In genomic region chr15:60967841-60968548, GRCm38 (mm10) we compare ENCODE assay signal across 15 mouse cellular contexts. TPM values are rescaled to one million over a fixed set of nuclear protein-coding genes. Genes with fewer than 3 reads are reported as not detected.
DNase-seq lines count a peak whose midpoint lies in the region; ATAC-seq and TF ChIP-seq lines count a peak whose summit lies in the region.
"Had no signal": no experiment of that assay in that cellular context is flagged by ENCODE, and none has a peak within 500 bp of the region (broad histone marks: within the 10 kb centered on the region; RNA-seq: fewer than 3 reads in every experiment).

No protein-coding gene starts in this region.

- H3K27ac ChIP-seq in kidney, adult 2 months (ENCODE audit: insufficient read depth, low read depth, low read length) = no peak overlapping the region
- H3K27ac ChIP-seq in forebrain, embryonic 11.5 days (ENCODE audit: low read depth, low read length) = peak overlapping the region; percentile 59; the same call in 1 of the 2 replicates
- no peak overlapping the region for H3K27ac ChIP-seq in hindbrain, postnatal 0 days
- no peak overlapping the region for H3K27ac ChIP-seq in neural tube, embryonic 14.5 days (ENCODE audit: low read depth, low read length)
- H3K27ac ChIP-seq: stomach, embryonic 15.5 days had no signal

- H3K4me3 ChIP-seq in kidney, adult 2 months (ENCODE audit: insufficient read depth, low read depth, low read length) = no peak overlapping the region
- H3K4me3 ChIP-seq in forebrain, embryonic 11.5 days (ENCODE audit: low read depth, low read length) = no peak overlapping the region
- H3K4me3 ChIP-seq in hindbrain, postnatal 0 days (ENCODE audit: low read length) = no peak overlapping the region
- no peak overlapping the region for H3K4me3 ChIP-seq in neural tube, embryonic 14.5 days (ENCODE audit: low read depth, low read length)
- H3K4me3 ChIP-seq: stomach, embryonic 15.5 days had no signal

- no peaks in the 10 kb centered on the region for H3K4me1 ChIP-seq in kidney, adult 2 months (ENCODE audit: control insufficient read depth, insufficient read depth, low read length)
- H3K4me1 ChIP-seq in forebrain, embryonic 11.5 days (replicated peaks; ENCODE audit: control insufficient read depth, insufficient read depth, low read length) = peaks cover 2% of the 10 kb centered on the region; the same call in 1 of the 2 replicates
- no peaks in the 10 kb centered on the region for H3K4me1 ChIP-seq in hindbrain, postnatal 0 days (ENCODE audit: insufficient read depth, low read length)
- no peaks in the 10 kb centered on the region for H3K4me1 ChIP-seq in neural tube, embryonic 14.5 days (ENCODE audit: control insufficient read depth, insufficient read depth, low read length)
- H3K4me1 ChIP-seq: stomach, embryonic 15.5 days had no signal

- no peak overlapping the region; the same call in 1 of the 2 replicates for H3K4me2 ChIP-seq in forebrain, embryonic 11.5 days (ENCODE audit: low read depth, low read length, severe bottlenecking)
- H3K4me2 ChIP-seq in hindbrain, postnatal 0 days (ENCODE audit: low read depth, low read length) = no peak overlapping the region
- no peak overlapping the region for H3K4me2 ChIP-seq in neural tube, embryonic 14.5 days (ENCODE audit: low read depth, low read length)
- H3K4me2 ChIP-seq: stomach, embryonic 15.5 days had no signal

- no peaks in the 10 kb centered on the region for H3K9me3 ChIP-seq in forebrain, embryonic 11.5 days (ENCODE audit: control insufficient read depth, low read length)
- H3K9me3 ChIP-seq in hindbrain, postnatal 0 days (ENCODE audit: low read length) = no peaks in the 10 kb centered on the region
- no peaks in the 10 kb centered on the region for H3K9me3 ChIP-seq in neural tube, embryonic 14.5 days (ENCODE audit: control insufficient read depth, low read length)
- H3K9me3 ChIP-seq: stomach, embryonic 15.5 days had no signal

- H3K36me3 ChIP-seq in kidney, adult 2 months (ENCODE audit: control insufficient read depth, insufficient read depth, low read length) = no peaks in the 10 kb centered on the region
- H3K36me3 ChIP-seq in forebrain, embryonic 11.5 days (ENCODE audit: control insufficient read depth, insufficient read depth, low read length) = no peaks in the 10 kb centered on the region
- no peaks in the 10 kb centered on the region for H3K36me3 ChIP-seq in hindbrain, postnatal 0 days (ENCODE audit: insufficient read depth, low read length)
- no peaks in the 10 kb centered on the region for H3K36me3 ChIP-seq in neural tube, embryonic 14.5 days (ENCODE audit: control insufficient read depth, insufficient read depth, low read length)
- H3K36me3 ChIP-seq: stomach, embryonic 15.5 days had no signal

- 52% methylated on average over 9 of the region's 9 CpGs for WGBS in kidney, adult 2 months
- 37% methylated on average over 9 of the region's 9 CpGs for WGBS in forebrain, embryonic 11.5 days
- 24% methylated on average over 9 of the region's 9 CpGs for WGBS in hindbrain, postnatal 0 days
- 9% methylated on average over 9 of the region's 9 CpGs for WGBS in neural tube, embryonic 14.5 days

- TF ChIP-seq CTCF in kidney, adult 2 months (conservative IDR thresholded peaks at IDR 0.05; ENCODE audit: insufficient read depth, insufficient read length, low read depth, low read length) = no peak
- no peak for TF ChIP-seq CTCF in hindbrain, postnatal 0 days (IDR thresholded peaks at IDR 0.05; ENCODE audit: low read depth)

- no peaks in the 10 kb centered on the region for H3K27me3 ChIP-seq in kidney, adult 2 months (replicated peaks; ENCODE audit: control insufficient read depth, insufficient read depth, low read length)
- H3K27me3 ChIP-seq in forebrain, embryonic 11.5 days (ENCODE audit: control insufficient read depth, insufficient read depth, low read length) = no peaks in the 10 kb centered on the region
- no peaks in the 10 kb centered on the region for H3K27me3 ChIP-seq in hindbrain, postnatal 0 days (ENCODE audit: insufficient read depth, low read length)
- no peaks in the 10 kb centered on the region for H3K27me3 ChIP-seq in neural tube, embryonic 14.5 days (ENCODE audit: control insufficient read depth, insufficient read depth, low read length)
- H3K27me3 ChIP-seq: stomach, embryonic 15.5 days had no signal

- no peak overlapping the region for H3K9ac ChIP-seq in forebrain, embryonic 11.5 days (ENCODE audit: low read length)
- no peak overlapping the region for H3K9ac ChIP-seq in hindbrain, postnatal 0 days (replicated peaks; ENCODE audit: low read length)
- no peak overlapping the region for H3K9ac ChIP-seq in neural tube, embryonic 14.5 days (replicated peaks; ENCODE audit: low read depth, low read length)
- H3K9ac ChIP-seq: stomach, embryonic 15.5 days had no signal

- DNase-seq in kidney, adult 2 months = peak; percentile 1
- DNase-seq in kidney, postnatal 25 days = no peak
- DNase-seq in forebrain, embryonic 11.5 days (ENCODE audit: low spot score) = no peak
- DNase-seq in hindbrain, postnatal 0 days (ENCODE audit: low spot score) = peak; percentile 34
- DNase-seq in T-cell, adult 2 months (ENCODE audit: low spot score) = no peak
- DNase-seq in urinary bladder, adult 18-20 months (ENCODE audit: low spot score in 2 of 2) = no peak
- no peak for DNase-seq in layer of hippocampus, adult 18-20 months (ENCODE audit: low spot score in 2 of 2)
- DNase-seq: cerebellum, postnatal 36 days; right cerebral cortex, adult 18-20 months had no signal

- ATAC-seq in forebrain, embryonic 11.5 days (replicated peaks; ENCODE audit: low FRiP score) = peak; percentile 91
- peak; percentile 83 for ATAC-seq in hindbrain, postnatal 0 days
- ATAC-seq in neural tube, embryonic 14.5 days (ENCODE audit: low read depth) = peak; percentile 96
- ATAC-seq: intestine, postnatal 0 days had no signal

- TF ChIP-seq POLR2A in kidney, adult 2 months (IDR thresholded peaks at IDR 0.05; ENCODE audit: low read depth, low read length) = no peak

RNA-seq across cellular contexts. Expression of gene A1bg, which starts 45.2 kb away (rescaled TPM):
- polyA plus RNA-seq in kidney, adult 2 months (2012; rRNA removed) = not detected in 2 replicates
- not detected in 2 replicates for polyA plus RNA-seq in forebrain, embryonic 11.5 days (2014; fragmentation: Nextera tagmentation; extraction: Ambion mirVana)
- not detected in 2 replicates for total RNA-seq in hindbrain, postnatal 0 days (2014; rRNA removed)
- polyA plus RNA-seq in hindbrain, postnatal 0 days (2015; fragmentation: Nextera tagmentation; extraction: Ambion mirVana) = not detected in 2 replicates
- not detected in 2 replicates for polyA plus RNA-seq in neural tube, embryonic 14.5 days (2014; fragmentation: Nextera tagmentation; extraction: Ambion mirVana)
- not detected for total RNA-seq in layer of hippocampus, adult 18-20 months (2021)
- polyA plus RNA-seq: C2C12; heart, embryonic 14.5 days; intestine, postnatal 0 days; liver, embryonic 16.5 days; stomach, embryonic 15.5 days had no signal

Comparison
In these comparisons a context has a peak if more than half of its experiments do, and no peak if none do; other contexts are left out.
1. DNase-seq: peak in kidney, adult 2 months (single experiment) and hindbrain, postnatal 0 days (single experiment); none in kidney, postnatal 25 days (0 of 2), forebrain, embryonic 11.5 days (single experiment), T-cell, adult 2 months (single experiment), urinary bladder, adult 18-20 months (0 of 2) and layer of hippocampus, adult 18-20 months (0 of 2).
2. Peak in every context shown above with its lines, with median percentiles within 50 percentile points of each other: ATAC-seq.